Mouse (Mus musculus) layer of hippocampus, postnatal 25 days (tissue): ENCODE data around the gene Ddx25. TPM values are rescaled to one million over a fixed set of nuclear protein-coding genes. Genes with fewer than 3 reads are reported as not detected.

Experiments
- DNase-seq, 2 experiments: peaks; one replicate each; pipeline ENCODE4 v3.0.0; 2022; ENCODE audit warnings: mixed read lengths in 2 of 2, low spot score in 1 of 2; ENCODE audit errors: extremely low spot score in 1 of 2
- total RNA-seq, 2 experiments: library from RNA; stranded (reverse); gene quantifications; 2 replicates each; pipeline ENCODE4 v1.2.3; 2021

Gene Ddx25
- total RNA-seq, 2 experiments from 2014 or later: 14.1 to 14.9 TPM

GRCm38 (mm10) chr9:35541941-35542340, 16.4 kb downstream of the Ddx25 start:
- DNase-seq: no peak

- peak; percentile 73 to 95 for DNase-seq
Observed at GRCm38 (mm10) chr9:35541488-35541887, 16.8 kb downstream of the Ddx25 start.

- no peak for DNase-seq
Observed at GRCm38 (mm10) chr9:35541024-35541423, 17.3 kb downstream of the Ddx25 start.

GRCm38 (mm10) chr9:35539001-35539750, 19.2 kb downstream of the Ddx25 start:
- no peak for DNase-seq

- DNase-seq: no peak
Observed at GRCm38 (mm10) chr9:35535876-35536275, 22.5 kb downstream of the Ddx25 start.

GRCm38 (mm10) chr9:35535110-35535509, 23.2 kb downstream of the Ddx25 start:
- DNase-seq: peak in 1 of 2 experiments; percentile 62

GRCm38 (mm10) chr9:35533266-35533665, 25.1 kb downstream of the Ddx25 start:
- DNase-seq: no peak

- DNase-seq: no peak
Observed at GRCm38 (mm10) chr9:35529796-35530195, 28.5 kb downstream of the Ddx25 start.

- no peak for DNase-seq
Observed at GRCm38 (mm10) chr9:35529141-35529540, 29.2 kb downstream of the Ddx25 start.

GRCm38 (mm10) chr9:35523941-35524411, 34.4 kb downstream of the Ddx25 start:
- peak; percentile 47 to 72 for DNase-seq

GRCm38 (mm10) chr9:35523541-35523940, 34.8 kb downstream of the Ddx25 start:
- no peak for DNase-seq

- no peak for DNase-seq
Observed at GRCm38 (mm10) chr9:35522821-35523515, 35.4 kb downstream of the Ddx25 start.

GRCm38 (mm10) chr9:35522241-35522640, 36.1 kb downstream of the Ddx25 start:
- no peak for DNase-seq

GRCm38 (mm10) chr9:35520631-35521348, 37.5 kb downstream of the Ddx25 start:
- no peak for DNase-seq

GRCm38 (mm10) chr9:35518169-35518568, 40.2 kb downstream of the Ddx25 start, which contains the start of gene Gm1113:
Gene Gm1113, minus strand, starts transcription at chr9:35518269.
- no peak for DNase-seq

- DNase-seq: no peak
Observed at GRCm38 (mm10) chr9:35516711-35517110, 41.6 kb downstream of the Ddx25 start.

GRCm38 (mm10) chr9:35516182-35516581, 42.1 kb downstream of the Ddx25 start:
- no peak for DNase-seq

GRCm38 (mm10) chr9:35513900-35514299, 44.4 kb downstream of the Ddx25 start:
- DNase-seq: no peak

GRCm38 (mm10) chr9:35508234-35508633, 50.1 kb downstream of the Ddx25 start:
- DNase-seq: peak; percentile 18 to 20

GRCm38 (mm10) chr9:35502361-35503000, 55.8 kb downstream of the Ddx25 start:
- no peak for DNase-seq
